Mouse (Mus musculus) skeletal muscle tissue, adult 2 months (tissue): ENCODE measurements around the gene Olfr1271.
"Not testable (repeated sequence)": the region's sequence is repeated elsewhere in the genome, so short reads cannot be mapped to it uniquely, and the experiment has no call there.

ENCODE experiments used
- DNase-seq: peaks from one replicate; pipeline ENCODE4 v3.0.0-alpha.2; 2012; ENCODE audit warnings: low read depth, low spot score

Olfr1271 gene

GRCm38 (mm10) chr2:90270932-90271331 lies at the start of gene Olfr1271:
Gene Olfr1271 (minus strand): TSS chr2:90271032.
- DNase-seq, result no peak

- no peak for DNase-seq
Measured at GRCm38 (mm10) chr2:90292741-90293140, 21.9 kb upstream of the Olfr1271 start, which contains the start of gene Olfr1272. Gene Olfr1272 (minus strand): TSS chr2:90292841.

GRCm38 (mm10) chr2:90257492-90257891 lies 13.3 kb downstream of the Olfr1271 start, which contains the start of gene Olfr142:
Gene Olfr142 (minus strand): TSS chr2:90257592.
- no peak for DNase-seq

- DNase-seq, result not testable (repeated sequence)
Measured at GRCm38 (mm10) chr2:90224393-90224792, 46.4 kb downstream of the Olfr1271 start, which contains the start of gene Olfr1506. Gene Olfr1506 (minus strand): TSS chr2:90224493.
